Mouse (Mus musculus): ENCODE data around the gene Mbtps1. TPM values are rescaled to one million over a fixed set of nuclear protein-coding genes. Genes with fewer than 3 reads are reported as not detected.

Mbtps1 gene
- polyA plus RNA-seq, 1 experiment from 2014 or later, result 59.5 TPM

GRCm38 (mm10) chr8:119585901-119586300 lies 27.4 kb upstream of the Mbtps1 start:
- Histone ChIP-seq H3K27ac (replicated peaks; ENCODE audit: low read depth, low read length) (no peak overlapping the region), H3K27me3 (ENCODE audit: control insufficient read depth, insufficient read depth, low read length) (no peaks in the 10 kb centered on the region), H3K9me3 (ENCODE audit: control insufficient read depth, low read length) (no peaks in the 10 kb centered on the region), H3K4me1 (ENCODE audit: control insufficient read depth, insufficient read depth, low read length) (no peaks in the 10 kb centered on the region), H3K4me3 (replicated peaks; ENCODE audit: low read depth, low read length) (peak overlapping the region; percentile 22), H3K9ac (replicated peaks; ENCODE audit: low read length) (0 out of 2 replicates have a peak overlapping the region, but pooled peaks have one; percentile 23), H3K4me2 (ENCODE audit: low read length) (peak overlapping the region; percentile 50), H3K36me3 (ENCODE audit: control insufficient read depth, insufficient read depth, low read length) (no peaks in the 10 kb centered on the region)
- DNase-seq (no peak), ATAC-seq (ENCODE audit: low FRiP score, low TSS enrichment) (no peak)
- WGBS, result 18% methylated on average over 24 of the region's 24 CpGs

- no peak for ATAC-seq (ENCODE audit: low FRiP score, low TSS enrichment)
- WGBS, result 87% methylated on average over 5 of the region's 5 CpGs
- no peak overlapping the region for H3K9ac ChIP-seq (replicated peaks; ENCODE audit: low read length)
- no peak overlapping the region for H3K27ac ChIP-seq (replicated peaks; ENCODE audit: low read depth, low read length)
- no peak overlapping the region for H3K4me2 ChIP-seq (ENCODE audit: low read length)
- 0 out of 2 replicates have a peak, but pooled peaks cover 8% of the 10 kb centered on the region for H3K27me3 ChIP-seq (ENCODE audit: control insufficient read depth, insufficient read depth, low read length)
- H3K4me3 ChIP-seq (replicated peaks; ENCODE audit: low read depth, low read length), result no peak overlapping the region
- no peaks in the 10 kb centered on the region for H3K4me1 ChIP-seq (ENCODE audit: control insufficient read depth, insufficient read depth, low read length)
- H3K9me3 ChIP-seq (ENCODE audit: control insufficient read depth, low read length), result no peaks in the 10 kb centered on the region
- no peaks in the 10 kb centered on the region for H3K36me3 ChIP-seq (ENCODE audit: control insufficient read depth, insufficient read depth, low read length)
- DNase-seq, result no peak
These were observed 22.1 kb upstream of the Mbtps1 start for GRCm38 (mm10) chr8:119580441-119581161.

- no peak overlapping the region for H3K27ac ChIP-seq (replicated peaks; ENCODE audit: low read depth, low read length)
- H3K4me2 ChIP-seq (ENCODE audit: low read length), result no peak overlapping the region
- H3K4me1 ChIP-seq (ENCODE audit: control insufficient read depth, insufficient read depth, low read length), result peaks cover under 1% of the 10 kb centered on the region
- H3K4me3 ChIP-seq (replicated peaks; ENCODE audit: low read depth, low read length), result no peak overlapping the region
- H3K9ac ChIP-seq (replicated peaks; ENCODE audit: low read length), result no peak overlapping the region
- no peaks in the 10 kb centered on the region for H3K36me3 ChIP-seq (ENCODE audit: control insufficient read depth, insufficient read depth, low read length)
- DNase-seq (no peak), ATAC-seq (ENCODE audit: low FRiP score, low TSS enrichment) (no peak)
- no peaks in the 10 kb centered on the region for H3K9me3 ChIP-seq (ENCODE audit: control insufficient read depth, low read length)
- 43% methylated on average over 13 of the region's 13 CpGs for WGBS
- 0 out of 2 replicates have a peak, but pooled peaks cover 8% of the 10 kb centered on the region for H3K27me3 ChIP-seq (ENCODE audit: control insufficient read depth, insufficient read depth, low read length)
These were observed 20.6 kb upstream of the Mbtps1 start for GRCm38 (mm10) chr8:119579096-119579495.

GRCm38 (mm10) chr8:119575366-119575726 lies 16.8 kb upstream of the Mbtps1 start:
- Histone ChIP-seq H3K9me3 (ENCODE audit: control insufficient read depth, low read length) (no peaks in the 10 kb centered on the region), H3K36me3 (ENCODE audit: control insufficient read depth, insufficient read depth, low read length) (0 out of 2 replicates have a peak, but pooled peaks cover 4% of the 10 kb centered on the region), H3K27ac (replicated peaks; ENCODE audit: low read depth, low read length) (no peak overlapping the region; the same call in 1 of the 2 replicates), H3K4me1 (ENCODE audit: control insufficient read depth, insufficient read depth, low read length) (peaks cover 11% of the 10 kb centered on the region), H3K4me2 (ENCODE audit: low read length) (peak overlapping the region; percentile 75), H3K27me3 (ENCODE audit: control insufficient read depth, insufficient read depth, low read length) (0 out of 2 replicates have a peak, but pooled peaks cover 8% of the 10 kb centered on the region), H3K9ac (replicated peaks; ENCODE audit: low read length) (peak overlapping the region; percentile 75), H3K4me3 (replicated peaks; ENCODE audit: low read depth, low read length) (peak overlapping the region; percentile 86)
- DNase-seq (no peak), ATAC-seq (ENCODE audit: low FRiP score, low TSS enrichment) (no peak)
- WGBS, result 3% methylated on average over 16 of the region's 16 CpGs

GRCm38 (mm10) chr8:119574437-119575365 lies 16.2 kb upstream of the Mbtps1 start, which contains the start of the genes Hsdl1 and Dnaaf1:
Gene Hsdl1, minus strand, starts transcription at chr8:119575183.
Gene Dnaaf1, plus strand, starts transcription at chr8:119575235.
- Histone ChIP-seq H3K4me2 (ENCODE audit: low read length) (peak within 1 kb of the TSS; percentile 75), H3K9me3 (ENCODE audit: control insufficient read depth, low read length) (no peaks in the 10 kb centered on the region), H3K27ac (replicated peaks; ENCODE audit: low read depth, low read length) (peak within 1 kb of the TSS; percentile 75), H3K36me3 (ENCODE audit: control insufficient read depth, insufficient read depth, low read length) (0 out of 2 replicates have a peak, but pooled peaks cover 4% of the 10 kb centered on the region), H3K27me3 (ENCODE audit: control insufficient read depth, insufficient read depth, low read length) (0 out of 2 replicates have a peak, but pooled peaks cover 8% of the 10 kb centered on the region), H3K4me1 (ENCODE audit: control insufficient read depth, insufficient read depth, low read length) (peaks cover 11% of the 10 kb centered on the region), H3K4me3 (replicated peaks; ENCODE audit: low read depth, low read length) (peak within 1 kb of the TSS; percentile 86), H3K9ac (replicated peaks; ENCODE audit: low read length) (peak within 1 kb of the TSS; percentile 75)
- WGBS, result under 1% methylated on average over 89 of the region's 97 CpGs
- DNase-seq, result peak; percentile 98
- ATAC-seq (ENCODE audit: low FRiP score, low TSS enrichment), result peak; percentile 90

- Histone ChIP-seq H3K27ac (replicated peaks; ENCODE audit: low read depth, low read length) (no peak overlapping the region), H3K4me3 (replicated peaks; ENCODE audit: low read depth, low read length) (no peak overlapping the region), H3K4me2 (ENCODE audit: low read length) (no peak overlapping the region), H3K36me3 (ENCODE audit: control insufficient read depth, insufficient read depth, low read length) (peaks cover 9% of the 10 kb centered on the region; the same call in 1 of the 2 replicates), H3K4me1 (ENCODE audit: control insufficient read depth, insufficient read depth, low read length) (peaks cover 11% of the 10 kb centered on the region), H3K27me3 (ENCODE audit: control insufficient read depth, insufficient read depth, low read length) (0 out of 2 replicates have a peak, but pooled peaks cover 8% of the 10 kb centered on the region), H3K9ac (replicated peaks; ENCODE audit: low read length) (no peak overlapping the region), H3K9me3 (ENCODE audit: control insufficient read depth, low read length) (no peaks in the 10 kb centered on the region)
- ATAC-seq (ENCODE audit: low FRiP score, low TSS enrichment) (no peak), DNase-seq (no peak)
- 95% methylated on average over 4 of the region's 4 CpGs for WGBS
These were observed 13.9 kb upstream of the Mbtps1 start for GRCm38 (mm10) chr8:119572411-119572810.

GRCm38 (mm10) chr8:119571135-119571534 lies 12.6 kb upstream of the Mbtps1 start:
- no peaks in the 10 kb centered on the region for H3K9me3 ChIP-seq (ENCODE audit: control insufficient read depth, low read length)
- peaks cover 17% of the 10 kb centered on the region for H3K36me3 ChIP-seq (ENCODE audit: control insufficient read depth, insufficient read depth, low read length)
- DNase-seq (no peak), ATAC-seq (ENCODE audit: low FRiP score, low TSS enrichment) (no peak)
- no peak overlapping the region for H3K4me3 ChIP-seq (replicated peaks; ENCODE audit: low read depth, low read length)
- WGBS, result 86% methylated on average over 6 of the region's 6 CpGs
- H3K27ac ChIP-seq (replicated peaks; ENCODE audit: low read depth, low read length), result no peak overlapping the region
- 0 out of 2 replicates have a peak, but pooled peaks cover 1% of the 10 kb centered on the region for H3K27me3 ChIP-seq (ENCODE audit: control insufficient read depth, insufficient read depth, low read length)
- H3K4me2 ChIP-seq (ENCODE audit: low read length), result no peak overlapping the region
- H3K4me1 ChIP-seq (ENCODE audit: control insufficient read depth, insufficient read depth, low read length), result peaks cover 11% of the 10 kb centered on the region
- H3K9ac ChIP-seq (replicated peaks; ENCODE audit: low read length), result no peak overlapping the region

GRCm38 (mm10) chr8:119569881-119570280 lies 11.3 kb upstream of the Mbtps1 start:
- H3K4me2 ChIP-seq (ENCODE audit: low read length), result no peak overlapping the region
- DNase-seq (no peak), ATAC-seq (ENCODE audit: low FRiP score, low TSS enrichment) (no peak)
- no peak overlapping the region for H3K27ac ChIP-seq (replicated peaks; ENCODE audit: low read depth, low read length)
- peaks cover 11% of the 10 kb centered on the region for H3K4me1 ChIP-seq (ENCODE audit: control insufficient read depth, insufficient read depth, low read length)
- peaks cover 30% of the 10 kb centered on the region for H3K36me3 ChIP-seq (ENCODE audit: control insufficient read depth, insufficient read depth, low read length)
- no peaks in the 10 kb centered on the region for H3K9me3 ChIP-seq (ENCODE audit: control insufficient read depth, low read length)
- no peak overlapping the region for H3K9ac ChIP-seq (replicated peaks; ENCODE audit: low read length)
- WGBS, result 40% methylated on average over 4 of the region's 4 CpGs
- H3K4me3 ChIP-seq (replicated peaks; ENCODE audit: low read depth, low read length), result no peak overlapping the region
- H3K27me3 ChIP-seq (ENCODE audit: control insufficient read depth, insufficient read depth, low read length), result no peaks in the 10 kb centered on the region

Measured in midbrain, embryonic 14.5 days (tissue).